Mouse (Mus musculus): Measurements from ENCODE around the gene Sclt1.
A peak's percentile ranks its signal among the peaks of the same experiment; 100 is the strongest.
"Not testable (repeated sequence)": the region's sequence is repeated elsewhere in the genome, so short reads cannot be mapped to it uniquely, and the experiment has no call there.

Sclt1 gene

DNA sequence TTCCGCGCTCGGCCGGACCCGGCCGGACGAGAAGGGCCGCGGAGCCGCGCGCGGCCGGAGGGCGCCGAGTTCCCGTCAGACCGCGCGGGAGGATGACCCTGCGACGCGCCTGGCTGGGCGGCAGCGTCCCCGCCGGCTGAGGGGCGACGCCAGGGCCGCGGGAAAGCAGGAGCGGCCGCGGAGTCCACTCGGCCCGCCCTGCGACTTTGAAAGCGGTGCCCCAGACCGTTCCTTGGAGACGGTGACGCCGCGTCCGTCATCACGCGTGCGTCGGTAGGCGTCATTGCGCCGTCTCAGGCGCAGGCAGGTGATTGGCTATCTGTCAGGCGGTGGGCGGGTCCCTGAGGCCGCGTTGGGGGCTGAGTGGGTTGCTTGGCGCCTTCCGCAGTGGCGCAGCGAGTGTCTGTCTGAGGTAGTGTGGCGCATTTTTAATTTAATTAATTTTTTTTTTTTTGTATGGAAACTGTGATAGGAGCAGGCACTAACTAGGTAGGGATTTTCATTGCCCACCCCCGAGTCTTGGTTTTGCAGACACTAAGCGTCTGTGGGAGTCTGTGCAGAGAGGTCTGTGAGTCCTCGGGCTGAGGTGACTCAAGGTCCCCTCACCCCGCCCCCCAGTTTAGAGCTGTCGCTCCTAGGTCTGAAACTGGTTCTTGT, at the start of gene Sclt1, which contains the start of gene D3Ertd751e:
Gene Sclt1, minus strand, starts transcription at position 237 of the 657 bp plus-strand sequence.
Gene D3Ertd751e, plus strand, starts transcription at position 334 of the 657 bp plus-strand sequence.
- peak; percentile 97 for DNase-seq

DNA sequence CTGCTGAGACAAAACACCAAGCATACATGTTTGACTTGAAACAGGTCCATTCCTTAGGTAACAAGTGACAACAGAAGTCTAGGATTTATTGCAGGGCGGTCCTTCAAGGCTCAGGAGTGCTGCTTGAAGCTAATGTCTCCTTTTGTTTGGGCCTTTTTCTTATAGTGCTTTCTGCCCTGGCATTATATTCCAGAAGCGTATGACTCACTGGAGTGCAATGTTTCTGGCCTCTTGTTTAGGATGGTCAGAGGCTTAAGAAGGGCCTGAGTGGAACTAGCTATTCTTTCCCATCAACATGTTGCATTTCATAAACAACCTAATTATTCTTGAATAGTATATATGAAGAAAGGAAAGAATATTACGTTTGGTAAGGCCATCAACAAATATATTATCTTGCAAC, 19.8 kb upstream of the Sclt1 start:
- no peak for DNase-seq

DNA sequence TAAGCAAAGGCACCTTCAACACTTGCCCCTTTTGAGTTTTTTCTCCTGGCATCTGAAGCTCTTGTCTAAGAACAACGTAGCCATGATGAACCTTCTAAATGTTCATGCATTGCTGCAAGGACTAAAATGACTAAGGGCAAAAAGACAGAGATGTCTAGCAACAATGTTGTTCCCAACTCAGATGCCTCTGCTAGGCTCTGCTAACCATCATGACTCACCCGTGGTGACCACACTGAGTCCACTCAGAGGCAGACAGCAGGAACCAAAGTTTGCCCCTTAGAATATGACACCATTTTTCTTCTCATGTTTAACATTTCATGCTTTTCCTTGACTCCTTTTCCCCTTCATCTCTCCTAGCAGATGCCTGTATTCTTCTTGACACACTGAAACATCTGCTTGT, 12.2 kb upstream of the Sclt1 start:
- no peak for DNase-seq

GRCm38 (mm10) chr3:41743436-41743835, 1.1 kb upstream of the Sclt1 start:
- DNase-seq: peak; percentile 32

DNA sequence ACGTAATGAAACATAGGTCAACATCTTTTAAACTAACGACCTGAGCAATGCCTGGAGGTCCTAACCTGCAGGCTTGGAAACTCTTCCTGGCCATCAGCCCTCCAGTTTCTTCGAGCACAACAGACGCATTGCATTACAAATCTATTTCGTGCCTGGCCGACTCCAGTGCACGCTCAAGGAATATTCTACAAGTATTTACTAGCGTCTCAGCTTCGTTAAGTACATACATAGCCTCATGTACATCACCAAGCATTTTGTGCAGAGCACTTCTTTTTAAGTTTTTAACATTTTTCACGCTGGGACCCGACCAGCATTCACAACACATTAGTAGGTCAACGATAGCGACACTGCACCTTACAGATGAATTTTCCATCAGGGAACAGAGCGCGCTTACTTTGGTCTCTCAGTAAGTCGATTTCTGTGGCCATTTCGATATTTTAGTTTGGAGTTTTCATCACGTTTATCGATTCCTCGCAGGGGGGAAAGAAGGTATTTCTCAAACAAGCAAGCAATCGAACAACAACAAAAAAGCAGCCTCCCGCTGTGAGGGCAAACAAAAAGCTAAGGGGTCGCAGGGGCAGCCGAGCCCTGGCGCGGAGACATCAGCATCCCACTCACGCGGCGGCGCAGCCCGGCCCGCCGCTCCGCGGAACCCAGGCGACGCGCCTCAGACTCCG, 575 bp downstream of the Sclt1 start:
- peak; percentile 9 for DNase-seq

DNA sequence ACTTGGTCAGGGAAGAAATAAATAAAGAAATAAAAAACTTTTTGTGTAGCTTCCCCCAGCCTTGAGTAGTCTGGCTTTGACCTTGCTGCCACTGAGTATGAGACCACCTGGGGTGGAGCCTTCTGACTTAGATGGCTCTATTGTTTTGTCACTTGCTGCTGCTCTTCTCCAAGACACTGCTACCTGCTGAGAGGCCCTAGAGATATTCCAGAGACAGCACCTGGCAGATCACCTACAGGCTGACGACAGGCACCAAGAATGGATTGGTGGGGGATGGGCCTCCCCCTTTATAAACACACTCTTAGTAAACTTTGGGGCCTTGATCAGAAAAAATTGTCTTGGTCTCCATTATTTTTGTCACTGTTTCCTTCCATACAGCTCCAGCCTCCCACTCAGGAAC, 46.6 kb downstream of the Sclt1 start:
- DNase-seq: no peak

DNA sequence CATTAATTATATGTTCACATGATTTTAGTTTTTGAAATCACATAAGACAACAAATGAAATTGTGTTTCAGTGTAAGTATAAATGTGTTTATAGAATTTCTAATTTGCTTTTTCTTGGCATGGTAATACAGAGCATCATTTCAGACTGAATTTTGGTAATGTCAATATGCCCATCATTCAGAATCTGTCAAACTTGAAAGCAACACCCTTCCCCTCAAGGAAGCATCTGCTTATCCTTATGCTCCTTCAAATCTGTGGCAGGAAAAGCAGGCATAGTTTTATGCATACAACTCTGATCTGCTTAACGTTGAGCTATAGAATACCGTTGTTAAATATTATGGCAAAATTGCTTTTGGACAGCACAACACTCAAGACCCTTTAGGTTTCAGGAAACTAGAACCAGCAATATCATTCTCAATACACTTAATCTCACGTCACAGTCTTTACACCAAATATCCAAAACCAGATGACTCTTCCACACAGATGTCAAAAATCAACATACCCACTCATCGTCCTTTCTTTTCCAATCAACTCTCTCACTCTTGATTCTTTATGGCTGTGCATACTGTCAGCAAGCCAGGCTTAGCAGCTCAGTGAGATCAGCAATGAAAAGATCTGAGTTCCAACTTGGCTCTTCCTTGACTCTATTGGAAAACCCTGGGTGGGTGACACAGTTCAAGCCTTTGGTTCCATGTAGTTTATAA, 49.7 kb downstream of the Sclt1 start:
- no peak for DNase-seq

DNA sequence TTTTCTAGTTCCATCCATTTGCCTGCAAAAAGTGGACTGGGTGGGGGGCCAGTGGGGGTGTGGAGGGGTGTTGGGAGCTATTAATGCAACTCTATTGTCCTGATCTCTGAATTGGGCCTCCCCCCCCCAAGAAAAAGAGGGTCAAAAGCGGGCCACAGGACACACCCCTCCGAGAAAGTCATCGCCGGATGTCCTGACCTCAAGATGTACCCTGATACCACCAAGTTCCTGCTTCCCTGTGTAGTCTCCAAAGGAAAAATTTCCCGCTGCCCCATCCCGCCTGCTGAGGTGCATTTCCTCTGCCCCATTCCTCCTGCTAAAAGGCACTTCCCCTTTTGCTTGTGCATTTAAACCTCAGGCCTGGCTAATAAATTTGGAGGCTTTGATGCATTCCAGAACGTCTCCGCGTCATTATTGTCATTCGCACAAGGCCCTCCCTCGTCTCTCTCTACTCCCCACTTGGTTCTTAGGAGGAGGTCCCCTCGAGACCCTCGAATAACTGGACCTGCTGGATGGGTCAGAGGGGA, 52.1 kb downstream of the Sclt1 start:
- DNase-seq: not testable (repeated sequence)

- no peak for DNase-seq
Observed at GRCm38 (mm10) chr3:41686396-41686795, 55.9 kb downstream of the Sclt1 start.

DNA sequence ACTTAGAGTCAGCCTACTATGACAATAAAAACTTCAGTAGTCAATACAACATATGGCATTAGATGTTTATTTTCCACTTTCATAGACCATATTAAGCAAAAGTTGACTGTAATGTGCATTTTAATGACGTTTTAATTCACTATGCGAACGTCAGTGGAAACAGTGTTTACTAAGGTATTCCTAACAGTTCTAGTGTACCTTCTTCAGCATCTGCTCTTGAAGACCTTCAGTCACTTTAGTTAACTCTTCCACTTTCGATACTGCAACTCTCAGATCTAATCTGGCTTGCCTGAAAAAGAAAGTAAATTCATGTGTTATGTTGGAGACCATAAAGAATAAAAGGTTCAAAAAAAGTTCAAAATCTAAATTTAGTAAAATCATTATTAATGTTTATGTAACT, 60.2 kb downstream of the Sclt1 start:
- DNase-seq: no peak

DNA sequence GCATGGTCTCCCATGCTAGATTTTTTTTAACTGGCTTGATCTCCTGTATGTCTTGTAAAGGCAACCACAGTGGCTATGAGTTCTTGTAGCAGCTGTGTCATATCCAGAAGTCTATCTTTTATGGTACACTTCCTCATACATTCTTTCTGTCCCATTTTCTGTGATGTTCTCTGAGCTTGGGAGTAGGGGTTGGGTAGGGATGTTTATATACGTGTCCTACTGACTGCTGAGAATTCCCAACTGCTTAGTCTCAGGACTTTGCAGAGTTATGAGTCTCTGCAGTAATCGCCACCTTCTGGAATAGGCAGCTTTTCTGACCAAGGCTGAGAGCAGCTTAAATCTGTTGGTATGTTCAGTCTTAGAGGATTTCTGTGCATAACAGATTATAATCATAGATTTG, 65.7 kb downstream of the Sclt1 start:
- no peak for DNase-seq

DNA sequence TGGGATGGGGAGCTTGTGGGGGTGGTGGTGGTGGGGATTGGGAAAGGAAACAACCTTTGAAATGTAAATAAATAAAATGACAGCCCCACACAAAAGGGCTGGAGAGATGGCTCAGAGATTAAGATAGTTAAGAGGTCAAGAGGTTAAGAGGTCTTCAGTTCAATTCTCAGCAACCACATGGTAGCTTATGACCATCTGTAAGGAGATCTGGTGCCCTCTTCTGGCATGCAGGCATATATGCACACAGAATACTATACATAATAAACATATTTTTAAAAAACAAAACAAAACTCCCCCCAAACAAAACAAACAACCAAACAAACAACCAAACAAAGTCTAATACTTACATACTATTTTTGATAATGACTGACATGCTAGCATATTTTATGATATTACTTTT, 67.5 kb downstream of the Sclt1 start:
- DNase-seq: no peak

GRCm38 (mm10) chr3:41655642-41656041, 86.7 kb downstream of the Sclt1 start:
- DNase-seq: no peak

DNA sequence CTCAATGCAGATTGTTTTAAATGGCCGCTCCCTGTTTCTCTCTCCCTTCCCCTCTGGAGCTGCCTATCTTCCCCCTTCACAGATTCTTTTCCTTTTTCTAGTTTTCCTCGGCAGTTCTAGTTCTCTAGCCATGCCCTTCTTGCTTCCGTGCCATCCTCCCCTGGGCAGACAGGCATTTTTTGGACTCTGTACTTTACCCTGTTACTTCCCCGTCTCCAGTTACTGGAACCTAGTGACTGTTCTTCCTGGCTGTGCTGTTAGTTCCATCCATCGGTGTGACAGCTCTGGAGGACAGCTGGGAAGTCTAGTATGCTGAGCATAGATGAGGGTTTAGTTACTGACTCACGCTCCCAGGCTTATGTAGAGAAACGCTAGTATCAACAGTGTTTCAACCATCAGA, 121.3 kb downstream of the Sclt1 start:
- DNase-seq: no peak

DNA sequence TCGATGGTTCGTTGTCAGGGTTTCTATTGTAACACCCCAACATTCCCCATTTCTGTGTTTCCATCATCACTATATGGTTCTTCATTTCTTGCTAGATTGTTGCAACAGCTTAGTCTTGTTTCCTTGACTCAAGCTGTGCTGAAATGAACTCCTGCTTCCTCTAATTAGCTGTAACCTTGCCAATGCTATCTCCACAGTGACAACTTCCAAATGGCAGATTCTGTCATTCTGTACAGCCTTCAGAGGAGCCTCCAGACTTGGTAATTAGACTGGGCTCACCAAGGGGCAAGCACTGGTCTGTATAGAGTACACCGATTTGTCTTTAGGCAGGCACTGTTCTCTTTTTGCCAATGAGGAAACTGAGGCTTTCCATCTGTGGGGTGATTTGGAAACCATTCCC, 123.8 kb downstream of the Sclt1 start:
- DNase-seq: no peak

DNA sequence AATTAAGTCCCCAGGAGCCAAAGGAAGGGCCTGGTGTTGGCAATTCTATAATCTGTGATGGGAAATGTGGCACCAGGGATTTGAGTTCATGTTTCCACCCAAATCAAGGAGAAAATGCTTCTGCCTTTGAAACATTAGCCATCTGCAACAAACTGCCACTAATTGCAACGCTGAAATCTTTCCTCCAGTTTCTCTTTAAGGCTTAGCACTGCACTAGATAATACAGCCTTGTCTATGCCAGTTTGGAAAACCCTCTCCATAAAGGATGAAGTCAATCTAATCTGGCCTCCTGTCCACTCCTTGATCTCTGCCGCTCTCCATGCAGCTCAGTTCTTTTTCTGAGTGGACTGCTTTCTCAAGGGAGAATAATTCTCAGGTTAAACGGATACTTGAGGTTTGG, 124.3 kb downstream of the Sclt1 start:
- no peak for DNase-seq

- DNase-seq: no peak
Observed at GRCm38 (mm10) chr3:41614230-41614985, 127.9 kb downstream of the Sclt1 start.

DNA sequence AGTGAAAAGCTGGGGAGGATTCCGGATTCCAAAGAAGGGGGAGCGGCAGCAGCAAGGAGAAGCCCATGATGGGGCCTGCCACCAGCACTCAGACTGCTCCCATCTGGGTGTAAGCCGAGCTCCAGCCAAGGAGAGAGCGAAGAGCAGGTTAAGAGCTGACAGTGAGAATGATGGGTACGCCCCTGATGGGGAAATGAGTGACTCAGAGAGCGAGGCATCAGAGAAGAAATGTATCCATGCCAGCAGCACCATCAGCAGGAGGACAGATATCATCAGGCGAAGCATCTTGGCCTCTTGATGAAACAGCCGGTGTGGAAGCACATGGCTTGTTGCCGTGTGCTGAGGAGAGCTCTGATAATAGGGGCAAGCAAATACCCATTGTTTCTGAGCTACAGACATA, 128.6 kb downstream of the Sclt1 start:
- DNase-seq: no peak

DNA sequence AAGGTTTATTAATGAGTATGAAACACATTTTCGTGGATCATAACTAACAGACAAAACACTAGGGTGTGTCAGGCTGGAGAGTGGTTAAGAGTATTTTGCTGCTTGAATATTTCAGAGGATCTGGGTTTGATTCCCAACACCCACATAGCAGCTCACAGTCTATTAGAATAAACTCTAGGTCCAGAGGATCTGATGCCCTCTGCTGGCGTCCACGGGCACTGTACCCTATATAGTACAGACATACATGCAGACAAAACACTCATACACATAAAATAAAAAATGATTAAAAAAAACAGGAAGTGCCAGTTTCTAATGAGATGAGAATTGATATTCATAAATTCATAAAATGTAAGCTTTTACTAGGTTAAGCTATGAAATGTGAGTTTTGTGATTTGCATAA, 130.1 kb downstream of the Sclt1 start:
- peak; percentile 60 for DNase-seq

GRCm38 (mm10) chr3:41609071-41609470, 133.2 kb downstream of the Sclt1 start:
- DNase-seq: no peak

DNA sequence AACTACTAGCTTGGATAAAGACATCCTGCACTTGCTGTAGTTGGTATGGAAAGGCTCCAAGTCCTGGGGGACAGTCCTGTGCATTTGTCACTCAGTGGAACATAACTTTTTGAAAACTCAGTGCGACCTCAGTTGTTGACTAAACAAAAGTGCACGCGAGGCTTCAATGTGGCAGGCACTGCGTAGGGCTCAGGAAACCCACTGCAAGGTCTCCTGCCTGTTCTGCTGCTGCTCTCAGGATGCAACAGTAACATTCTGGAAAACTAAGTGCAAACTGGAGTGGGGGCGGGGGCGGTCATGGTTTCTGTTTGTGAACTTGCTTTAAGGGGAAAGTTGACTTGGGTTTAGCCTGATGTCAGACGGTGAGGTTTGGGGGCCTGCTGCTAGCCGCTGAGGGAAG, 134.8 kb downstream of the Sclt1 start:
- no peak for DNase-seq

GRCm38 (mm10) chr3:41607050-41607449, 135.3 kb downstream of the Sclt1 start:
- DNase-seq: no peak

DNA sequence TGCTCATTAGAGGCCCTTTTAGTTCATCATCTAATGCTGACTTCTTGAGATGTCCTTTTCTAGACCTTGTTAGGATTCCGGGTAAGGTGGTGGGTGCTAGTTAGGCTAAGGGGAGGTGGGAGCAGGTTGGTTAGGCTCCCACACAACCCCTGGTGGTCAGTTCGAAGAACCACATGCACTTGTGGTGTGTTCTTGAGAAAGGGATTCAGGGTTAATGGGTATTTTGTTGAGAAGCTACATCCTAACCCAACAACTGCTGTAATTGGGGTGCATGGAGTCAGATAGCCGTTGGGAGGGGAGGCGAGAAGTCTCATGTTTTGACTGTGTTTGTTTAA, 136.0 kb downstream of the Sclt1 start:
- DNase-seq: peak; percentile 49

Data from thymus, postnatal 4 days (tissue).